Mouse (Mus musculus): Measurements from ENCODE around the gene Cysrt1. TPM values are rescaled to one million over a fixed set of nuclear protein-coding genes. Genes with fewer than 3 reads are reported as not detected.

The Cysrt1 gene
- polyA plus RNA-seq, 1 experiment: 0.80 TPM

GRCm38 (mm10) chr2:25271827-25272511 is 29.7 kb upstream of the Cysrt1 start, which contains the start of the genes Ssna1 and Anapc2:
Gene Ssna1 (minus strand): TSS chr2:25272438.
Gene Anapc2 (plus strand): TSS chr2:25272478.
- TF ChIP-seq POLR2A (IDR thresholded peaks at IDR 0.05; ENCODE audit: borderline replicate concordance, insufficient read depth, low read length): peak; percentile 79
- peak; percentile 33; the same call in 1 of the 2 replicates for TF ChIP-seq CTCF (IDR thresholded peaks at IDR 0.05; ENCODE audit: borderline replicate concordance, insufficient read depth, low read depth, low read length)
- DNase-seq: peak; percentile 97 to 99
- H3K27me3 ChIP-seq (ENCODE audit: control insufficient read depth, insufficient read depth, low read length): no peaks in the 10 kb centered on the region
- peak within 1 kb of the TSS; percentile 83 for H3K4me3 ChIP-seq (replicated peaks; ENCODE audit: insufficient read depth, low read depth, low read length)
- H3K4me1 ChIP-seq (ENCODE audit: control insufficient read depth, insufficient read depth, low read length): peaks cover 40% of the 10 kb centered on the region
- under 1% methylated on average over 55 of the region's 55 CpGs for WGBS
- peak within 1 kb of the TSS; percentile 2; the same call in 1 of the 2 replicates for H3K27ac ChIP-seq (ENCODE audit: insufficient read depth, low read length)

GRCm38 (mm10) chr2:25267746-25268309 is 25.6 kb upstream of the Cysrt1 start:
- Histone ChIP-seq H3K4me3 (replicated peaks; ENCODE audit: insufficient read depth, low read depth, low read length) (peak overlapping the region; percentile 63), H3K27me3 (ENCODE audit: control insufficient read depth, insufficient read depth, low read length) (no peaks in the 10 kb centered on the region), H3K27ac (ENCODE audit: insufficient read depth, low read length) (peak overlapping the region; percentile 96), H3K4me1 (ENCODE audit: control insufficient read depth, insufficient read depth, low read length) (peaks cover 38% of the 10 kb centered on the region)
- peak in 1 of 2 experiments; percentile 46 for DNase-seq
- TF ChIP-seq POLR2A (IDR thresholded peaks at IDR 0.05; ENCODE audit: borderline replicate concordance, insufficient read depth, low read length) (no peak), CTCF (IDR thresholded peaks at IDR 0.05; ENCODE audit: borderline replicate concordance, insufficient read depth, low read depth, low read length) (no peak)
- WGBS: 24% methylated on average over 4 of the region's 4 CpGs

- DNase-seq: peak; percentile 51 to 59
- Histone ChIP-seq H3K27me3 (ENCODE audit: control insufficient read depth, insufficient read depth, low read length) (no peaks in the 10 kb centered on the region), H3K4me3 (replicated peaks; ENCODE audit: insufficient read depth, low read depth, low read length) (peak overlapping the region; percentile 63), H3K4me1 (ENCODE audit: control insufficient read depth, insufficient read depth, low read length) (peaks cover 38% of the 10 kb centered on the region), H3K27ac (ENCODE audit: insufficient read depth, low read length) (peak overlapping the region; percentile 96)
- no peak for TF ChIP-seq CTCF (IDR thresholded peaks at IDR 0.05; ENCODE audit: borderline replicate concordance, insufficient read depth, low read depth, low read length)
- no peak for TF ChIP-seq POLR2A (IDR thresholded peaks at IDR 0.05; ENCODE audit: borderline replicate concordance, insufficient read depth, low read length)
These were observed 25.0 kb upstream of the Cysrt1 start for GRCm38 (mm10) chr2:25267241-25267640.

GRCm38 (mm10) chr2:25266720-25267119 is 24.5 kb upstream of the Cysrt1 start:
- DNase-seq: peak; percentile 80 to 81
- Histone ChIP-seq H3K4me1 (ENCODE audit: control insufficient read depth, insufficient read depth, low read length) (peaks cover 38% of the 10 kb centered on the region), H3K4me3 (replicated peaks; ENCODE audit: insufficient read depth, low read depth, low read length) (peak overlapping the region; percentile 63)

GRCm38 (mm10) chr2:25265897-25266656 is 23.8 kb upstream of the Cysrt1 start:
- Histone ChIP-seq H3K27me3 (ENCODE audit: control insufficient read depth, insufficient read depth, low read length) (no peaks in the 10 kb centered on the region), H3K4me1 (ENCODE audit: control insufficient read depth, insufficient read depth, low read length) (peaks cover 35% of the 10 kb centered on the region), H3K27ac (ENCODE audit: insufficient read depth, low read length) (peak overlapping the region; percentile 96), H3K4me3 (replicated peaks; ENCODE audit: insufficient read depth, low read depth, low read length) (peak overlapping the region; percentile 91)
- DNase-seq: peak; percentile 97 to 99
- TF ChIP-seq CTCF (IDR thresholded peaks at IDR 0.05; ENCODE audit: borderline replicate concordance, insufficient read depth, low read depth, low read length): no peak
- peak; percentile 34; the same call in 1 of the 2 replicates for TF ChIP-seq POLR2A (IDR thresholded peaks at IDR 0.05; ENCODE audit: borderline replicate concordance, insufficient read depth, low read length)
- 4% methylated on average over 6 of the region's 6 CpGs for WGBS

More at GRCm38 (mm10) chr2:25266720-25267119, 24.5 kb upstream of the Cysrt1 start:
- TF ChIP-seq CTCF (IDR thresholded peaks at IDR 0.05; ENCODE audit: borderline replicate concordance, insufficient read depth, low read depth, low read length) (no peak), POLR2A (IDR thresholded peaks at IDR 0.05; ENCODE audit: borderline replicate concordance, insufficient read depth, low read length) (no peak)
- no peaks in the 10 kb centered on the region for H3K27me3 ChIP-seq (ENCODE audit: control insufficient read depth, insufficient read depth, low read length)
- WGBS: 2% methylated on average over 2 of the region's 2 CpGs
- peak overlapping the region; percentile 96 for H3K27ac ChIP-seq (ENCODE audit: insufficient read depth, low read length)

- Histone ChIP-seq H3K4me3 (replicated peaks; ENCODE audit: insufficient read depth, low read depth, low read length) (peak overlapping the region; percentile 91), H3K27me3 (ENCODE audit: control insufficient read depth, insufficient read depth, low read length) (no peaks in the 10 kb centered on the region), H3K27ac (ENCODE audit: insufficient read depth, low read length) (peak overlapping the region; percentile 96), H3K4me1 (ENCODE audit: control insufficient read depth, insufficient read depth, low read length) (peaks cover 29% of the 10 kb centered on the region)
- TF ChIP-seq CTCF (IDR thresholded peaks at IDR 0.05; ENCODE audit: borderline replicate concordance, insufficient read depth, low read depth, low read length) (no peak; the same call in 1 of the 2 replicates), POLR2A (IDR thresholded peaks at IDR 0.05; ENCODE audit: borderline replicate concordance, insufficient read depth, low read length) (peak; percentile 48; the same call in 1 of the 2 replicates)
- WGBS: 0% methylated on average over 3 of the region's 3 CpGs
- peak; percentile 89 to 95 for DNase-seq
These were observed 22.6 kb upstream of the Cysrt1 start for GRCm38 (mm10) chr2:25264851-25265250.

- Histone ChIP-seq H3K4me3 (replicated peaks; ENCODE audit: insufficient read depth, low read depth, low read length) (peak overlapping the region; percentile 91), H3K27ac (ENCODE audit: insufficient read depth, low read length) (peak overlapping the region; percentile 96), H3K4me1 (ENCODE audit: control insufficient read depth, insufficient read depth, low read length) (peaks cover 27% of the 10 kb centered on the region), H3K27me3 (ENCODE audit: control insufficient read depth, insufficient read depth, low read length) (no peaks in the 10 kb centered on the region)
- no peak for DNase-seq
- WGBS: 8% methylated on average over 5 of the region's 5 CpGs
- no peak for TF ChIP-seq POLR2A (IDR thresholded peaks at IDR 0.05; ENCODE audit: borderline replicate concordance, insufficient read depth, low read length)
- TF ChIP-seq CTCF (IDR thresholded peaks at IDR 0.05; ENCODE audit: borderline replicate concordance, insufficient read depth, low read depth, low read length): no peak
These were observed 22.0 kb upstream of the Cysrt1 start for GRCm38 (mm10) chr2:25264286-25264660.

Measured in cerebellum, adult 2 months (tissue).